Mouse (Mus musculus): Measurements from ENCODE around the gene Yy2.

DNA sequence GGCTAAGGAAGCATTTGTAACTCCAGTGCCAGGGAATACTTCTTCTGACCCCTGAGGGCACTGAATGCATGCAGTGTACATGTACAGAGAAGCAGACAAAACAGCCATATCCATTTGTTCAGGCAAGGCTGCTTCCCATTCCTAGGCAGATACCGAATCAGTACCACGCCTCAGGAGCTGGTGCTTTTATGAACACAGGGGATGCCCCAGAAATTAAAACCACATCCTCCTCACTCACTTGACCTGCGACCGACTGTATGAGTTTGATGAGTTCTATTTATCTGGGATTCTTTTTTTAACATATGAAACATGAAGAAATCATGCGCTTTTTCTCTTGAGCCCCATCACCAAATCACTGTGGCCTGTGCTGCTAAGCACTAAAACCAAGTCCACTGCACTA, 28.0 kb upstream of the Yy2 start:
- TF ChIP-seq GATA1 (IDR thresholded peaks at IDR 0.05; ENCODE audit: borderline replicate concordance, low read length) (no peak), FLI1 (IDR thresholded peaks at IDR 0.05; ENCODE audit: low read length) (no peak)

All from megakaryocyte, embryonic 14.5 days (primary cell).